Mouse (Mus musculus) left cerebral cortex, postnatal 36 days (tissue): ENCODE measurements around the gene Vstm5. TPM values are rescaled to one million over a fixed set of nuclear protein-coding genes. Genes with fewer than 3 reads are reported as not detected.
"Not testable (repeated sequence)": the region's sequence is repeated elsewhere in the genome, so short reads cannot be mapped to it uniquely, and the experiment has no call there.

Source experiments
- DNase-seq, 2 experiments: peaks; one replicate each; pipeline ENCODE4 v3.0.0; 2021 to 2022; ENCODE audit warnings: low spot score in 2 of 2, mixed read lengths in 1 of 2
- intact Hi-C: fragments of 180-260 bp; cut with DNase I; formaldehyde crosslinking; loops from one replicate; pipeline ENCODE4 v1.15.1; 2025
- total RNA-seq, 2 experiments: library from RNA; stranded (reverse); gene quantifications; 2 replicates each; pipeline ENCODE4 v1.2.3; 2021

The Vstm5 gene
- 1 to 10 TPM; 8.5 to 9.8 TPM for total RNA-seq

- intact Hi-C loops = no loop called here
- DNase-seq = peak; percentile 20 to 43
Measured at GRCm38 (mm10) chr9:15239042-15239925, at the start of gene Vstm5. Vstm5 (plus strand) TSS chr9:15239045.

GRCm38 (mm10) chr9:15194806-15195205 is 44.0 kb upstream of the Vstm5 start:
- intact Hi-C loops, DNase-seq: not testable (repeated sequence)

GRCm38 (mm10) chr9:15206631-15207030 is 32.2 kb upstream of the Vstm5 start:
- DNase-seq = no peak
- intact Hi-C loops = no loop called here

GRCm38 (mm10) chr9:15209320-15209719 is 29.5 kb upstream of the Vstm5 start:
- DNase-seq = no peak
- intact Hi-C loops = no loop called here

- intact Hi-C loops = loop anchor here (2.0 to 5.0 kb wide), 2 partner anchors 181 to 440 kb away; partner anchors contain the start of gene 1700012B09Rik
- no peak for DNase-seq
Measured at GRCm38 (mm10) chr9:15211876-15212275, 27.0 kb upstream of the Vstm5 start.

- intact Hi-C loops = loop anchor here (2.0 to 5.0 kb wide), 2 partner anchors 183 to 441 kb away; partner anchors contain the start of gene 1700012B09Rik
Measured at GRCm38 (mm10) chr9:15213695-15214094, 25.1 kb upstream of the Vstm5 start.

GRCm38 (mm10) chr9:15224912-15225311 is 13.9 kb upstream of the Vstm5 start:
- intact Hi-C loops = no loop called here
- DNase-seq = no peak

More at GRCm38 (mm10) chr9:15213695-15214094, 25.1 kb upstream of the Vstm5 start:
- DNase-seq = no peak

GRCm38 (mm10) chr9:15232445-15232844 is 6.4 kb upstream of the Vstm5 start:
- DNase-seq = no peak

GRCm38 (mm10) chr9:15233604-15234003 is 5.2 kb upstream of the Vstm5 start:
- intact Hi-C loops = no loop called here
- no peak for DNase-seq

More at GRCm38 (mm10) chr9:15232445-15232844, 6.4 kb upstream of the Vstm5 start:
- intact Hi-C loops = no loop called here

GRCm38 (mm10) chr9:15235986-15236385 is 2.9 kb upstream of the Vstm5 start:
- no peak for DNase-seq
- intact Hi-C loops = no loop called here

- intact Hi-C loops = no loop called here
- no peak for DNase-seq
Measured at GRCm38 (mm10) chr9:15237516-15238296, 1.1 kb upstream of the Vstm5 start.

GRCm38 (mm10) chr9:15238297-15238990 is 401 bp upstream of the Vstm5 start:
- DNase-seq = no peak
- intact Hi-C loops = no loop called here

GRCm38 (mm10) chr9:15240006-15240405 is 1.2 kb downstream of the Vstm5 start:
- intact Hi-C loops = no loop called here
- DNase-seq = no peak

GRCm38 (mm10) chr9:15240863-15241595 is 2.2 kb downstream of the Vstm5 start:
- intact Hi-C loops = no loop called here
- DNase-seq = no peak

GRCm38 (mm10) chr9:15241596-15241939 is 2.7 kb downstream of the Vstm5 start:
- DNase-seq = no peak
- intact Hi-C loops = no loop called here

GRCm38 (mm10) chr9:15242130-15242529 is 3.3 kb downstream of the Vstm5 start:
- intact Hi-C loops = no loop called here
- DNase-seq = no peak

GRCm38 (mm10) chr9:15245319-15246075 is 6.7 kb downstream of the Vstm5 start:
- intact Hi-C loops = no loop called here
- no peak for DNase-seq

GRCm38 (mm10) chr9:15250376-15250775 is 11.5 kb downstream of the Vstm5 start:
- DNase-seq = no peak
- intact Hi-C loops = no loop called here

- intact Hi-C loops = no loop called here
- DNase-seq = no peak
Measured at GRCm38 (mm10) chr9:15252196-15252595, 13.4 kb downstream of the Vstm5 start.
